Mouse (Mus musculus) small intestine, adult 2 months (tissue): ENCODE measurements around the gene Epn2.

Experiments used
- CTCF ChIP-seq: fragments of 200-500 bp; IDR thresholded peaks from 2 replicates; pipeline ENCODE4 v1.5.1; 2012; ENCODE audit warnings: low read depth, mild to moderate bottlenecking, control low read depth, inconsistent platforms, low read length, moderate library complexity, mixed read lengths; ENCODE audit not compliant: insufficient replicate concordance, insufficient read length; ENCODE audit errors: extremely low read depth
- POLR2A ChIP-seq: fragments of 200-500 bp; IDR thresholded peaks from 2 replicates; pipeline ENCODE4 v1.6.1; 2012; ENCODE audit warnings: low read depth, mild to moderate bottlenecking, control low read depth, inconsistent platforms, low read length, moderate library complexity

GRCm38 (mm10) chr11:61577349-61577748 lies 2.1 kb downstream of the Epn2 start:
- TF ChIP-seq CTCF (no peak), POLR2A (no peak)
